Mouse (Mus musculus) stomach, adult 2 months (tissue): ENCODE results near the gene Fbxo2. TPM values are rescaled to one million over a fixed set of nuclear protein-coding genes. Genes with fewer than 3 reads are reported as not detected.

Experiments used
- polyA plus RNA-seq: library from polyadenylated mRNA; depleted of rRNA; stranded (reverse); fragments of >200 nt; gene quantifications from 2 replicates; pipeline ENCODE4 v1.2.3, GENCODE M21; 2012; rRNA removed

The Fbxo2 gene
- 0.60 and 0.95 TPM in 2 replicates for polyA plus RNA-seq

GRCm38 (mm10) chr4:148160436-148161390, at the start of gene Fbxo2, which contains the start of gene Fbxo44:
Gene Fbxo2, plus strand, starts transcription at chr4:148160621.
Gene Fbxo44, minus strand, starts transcription at chr4:148160482.

DNA sequence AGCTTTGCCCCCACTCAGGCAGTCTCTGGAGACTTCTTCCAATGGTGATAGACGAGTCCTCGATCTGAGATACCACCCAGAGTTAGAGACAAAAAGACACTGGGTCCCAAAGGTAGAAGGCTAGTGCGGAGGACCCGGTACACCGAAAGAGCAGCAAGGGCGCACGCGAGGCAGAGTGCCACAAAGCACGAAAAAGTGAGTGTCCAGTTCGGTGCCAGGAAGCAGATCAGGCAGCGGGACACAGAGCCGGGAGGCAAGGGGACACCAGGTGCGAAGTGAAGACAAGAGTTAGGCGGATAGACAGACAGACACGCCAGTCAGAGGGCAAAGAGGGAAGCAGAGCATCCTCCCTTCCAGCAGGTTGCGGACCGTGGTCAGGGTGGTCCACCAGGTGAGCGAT, 30.3 kb upstream of the Fbxo2 start, which contains the start of gene Mad2l2:
Mad2l2 (plus strand) TSS at position 252 of the 400 bp plus-strand sequence.

GRCm38 (mm10) chr4:148130561-148131413, 29.6 kb upstream of the Fbxo2 start, which contains the start of gene Draxin:
Gene Draxin, minus strand, starts transcription at chr4:148130698.

GRCm38 (mm10) chr4:148151267-148152168, 8.9 kb upstream of the Fbxo2 start, which contains the start of gene Fbxo6:
Gene Fbxo6, minus strand, starts transcription at chr4:148152140.

Other genes with a start within 250 kb of the Fbxo2 start
- 14.3 and 15.6 TPM in 2 replicates for gene Plod1, start 223.9 kb upstream of the Fbxo2 start, polyA plus RNA-seq
- gene 2510039O18Rik, start 219.7 kb upstream of the Fbxo2 start, polyA plus RNA-seq: 55.4 and 74.4 TPM in 2 replicates
- not detected in 2 replicates for gene Nppb, start 174.8 kb upstream of the Fbxo2 start, polyA plus RNA-seq
- gene Nppa, start 159.9 kb upstream of the Fbxo2 start, polyA plus RNA-seq: 0.10 TPM in 1 of 2 replicates, not detected in the other
- gene Clcn6, start 121.8 kb upstream of the Fbxo2 start, polyA plus RNA-seq: 1.7 and 2.1 TPM in 2 replicates
- gene Mthfr, start 121.5 kb upstream of the Fbxo2 start, polyA plus RNA-seq: 10.9 and 11.4 TPM in 2 replicates
- 36.5 and 39.3 TPM in 2 replicates for gene Agtrap, start 72.6 kb upstream of the Fbxo2 start, polyA plus RNA-seq
- gene Mad2l2, start 30.2 kb upstream of the Fbxo2 start, polyA plus RNA-seq: 8.9 and 13.6 TPM in 2 replicates
- gene Draxin, start 29.9 kb upstream of the Fbxo2 start, polyA plus RNA-seq: not detected in 2 replicates
- 28.0 and 30.0 TPM in 2 replicates for gene Fbxo6, start 8.5 kb upstream of the Fbxo2 start, polyA plus RNA-seq
- 10.4 and 15.7 TPM in 2 replicates for gene Fbxo44, start 139 bp upstream of the Fbxo2 start, polyA plus RNA-seq
- gene Disp3, start 127.3 kb downstream of the Fbxo2 start, polyA plus RNA-seq: 0.01 and 0.02 TPM in 2 replicates